Mouse (Mus musculus) CH12.LX (cell line): Measurements from ENCODE around the gene P3h2. TPM values are rescaled to one million over a fixed set of nuclear protein-coding genes. Genes with fewer than 3 reads are reported as not detected.

ENCODE experiments used
- DNase-seq: peaks from one replicate; pipeline ENCODE4 v3.0.0-alpha.2; 2013; ENCODE audit errors: extremely low read depth
- H3K27ac ChIP-seq: 2 replicates; pipeline ENCODE4 v1.5.1; 2012; ENCODE audit warnings: low read depth, mild to moderate bottlenecking, control low read depth, moderate library complexity; ENCODE audit not compliant: insufficient read depth
- H3K27me3 ChIP-seq: replicated peaks from 2 replicates; pipeline ENCODE3; 2012; ENCODE audit warnings: inconsistent platforms
- H3K36me3 ChIP-seq, 2 experiments: replicated peaks in 1 of 2; 2 replicates each; pipeline versions ENCODE3 to v1.6.1; 2012; ENCODE audit warnings: inconsistent platforms in 1 of 2, low read length in 1 of 2, mild to moderate bottlenecking in 1 of 2, mixed read lengths in 1 of 2, moderate library complexity in 1 of 2; ENCODE audit not compliant: control insufficient read depth in 1 of 2, insufficient read depth in 1 of 2
- H3K4me1 ChIP-seq, 2 experiments: 2 replicates each; pipeline ENCODE4 v1.6.1; 2012; ENCODE audit warnings: inconsistent platforms in 1 of 2, moderate library complexity in 1 of 2; ENCODE audit not compliant: insufficient read depth in 2 of 2, control insufficient read depth in 1 of 2
- H3K4me2 ChIP-seq: 2 replicates; pipeline ENCODE4 v1.6.1; 2012; ENCODE audit warnings: low read depth, mild to moderate bottlenecking, control low read depth; ENCODE audit not compliant: poor library complexity, insufficient read depth, severe bottlenecking
- H3K4me3 ChIP-seq, 3 experiments: fragments of 150-350 bp in 1 of 3; sonication (generic) in 1 of 3; replicated peaks in 1 of 3; 2 replicates each; pipeline versions ENCODE3 to v1.5.1; 2011 to 2012; ENCODE audit warnings: low read depth in 2 of 3, low read length in 2 of 3, mild to moderate bottlenecking in 2 of 3, moderate library complexity in 2 of 3, control low read depth in 1 of 3, improper control_type of control experiment in 1 of 3, inconsistent platforms in 1 of 3, mixed read lengths in 1 of 3; ENCODE audit not compliant: poor library complexity in 1 of 3
- H3K79me2 ChIP-seq: replicated peaks from 2 replicates; pipeline ENCODE4 v1.6.1; 2012; ENCODE audit warnings: mild to moderate bottlenecking, moderate library complexity; ENCODE audit not compliant: control insufficient read depth, poor library complexity, insufficient read depth, severe bottlenecking; ENCODE audit errors: extremely low read depth
- H3K9ac ChIP-seq: 2 replicates; pipeline ENCODE4 v1.6.1; 2012; ENCODE audit warnings: low read depth, mild to moderate bottlenecking, control low read depth, moderate library complexity; ENCODE audit not compliant: insufficient read depth
- H3K9me3 ChIP-seq: replicated peaks from 2 replicates; pipeline ENCODE3; 2012; ENCODE audit warnings: low read length, inconsistent platforms, mixed read lengths
- BHLHE40 ChIP-seq: IDR thresholded peaks from 2 replicates; pipeline ENCODE4 v1.6.1; 2011; ENCODE audit warnings: mild to moderate bottlenecking, low read depth, low read length, improper control_type of control experiment
- CTCF ChIP-seq, 2 experiments: IDR thresholded peaks in 1 of 2; conservative IDR thresholded peaks in 1 of 2; 2 replicates each; pipeline ENCODE4 v1.5.1; 2011 to 2012; ENCODE audit warnings: low read depth in 2 of 2, low read length in 2 of 2, improper control_type of control experiment in 1 of 2, inconsistent platforms in 1 of 2, mild to moderate bottlenecking in 1 of 2, moderate library complexity in 1 of 2
- ETS1 ChIP-seq: conservative IDR thresholded peaks from 2 replicates; pipeline ENCODE4 v1.6.1; 2012; ENCODE audit warnings: low read depth, mild to moderate bottlenecking, inconsistent platforms, low read length, improper control_type of control experiment, moderate library complexity
- GABPA ChIP-seq: IDR thresholded peaks from 2 replicates; pipeline ENCODE4 v1.6.1; 2012; ENCODE audit warnings: low read depth, low read length, improper control_type of control experiment, inconsistent platforms; ENCODE audit not compliant: insufficient replicate concordance
- HCFC1 ChIP-seq: IDR thresholded peaks from 2 replicates; pipeline ENCODE4 v1.6.1; 2012; ENCODE audit warnings: low read depth, mild to moderate bottlenecking, inconsistent platforms, low read length, improper control_type of control experiment
- JUN ChIP-seq: IDR thresholded peaks from 2 replicates; pipeline ENCODE4 v1.6.1; 2011; ENCODE audit warnings: low read depth, mild to moderate bottlenecking, low read length, improper control_type of control experiment, moderate library complexity; ENCODE audit not compliant: insufficient read depth
- KAT2A ChIP-seq: IDR thresholded peaks from 2 replicates; pipeline ENCODE4 v1.6.1; 2012; ENCODE audit warnings: low read length, improper control_type of control experiment, inconsistent platforms; ENCODE audit not compliant: insufficient replicate concordance
- MAFK ChIP-seq: IDR thresholded peaks from 2 replicates; pipeline ENCODE4 v1.6.1; 2011; ENCODE audit warnings: low read length, improper control_type of control experiment; ENCODE audit not compliant: insufficient replicate concordance
- MAX ChIP-seq: IDR thresholded peaks from 2 replicates; pipeline ENCODE4 v1.6.1; 2011; ENCODE audit warnings: low read length, improper control_type of control experiment
- MAZ ChIP-seq: IDR thresholded peaks from 2 replicates; pipeline ENCODE4 v1.6.1; 2012; ENCODE audit warnings: low read depth, mild to moderate bottlenecking, inconsistent platforms, low read length, improper control_type of control experiment, moderate library complexity
- MYC ChIP-seq: IDR thresholded peaks from 2 replicates; pipeline ENCODE4 v1.6.1; 2011; ENCODE audit warnings: low read depth, mild to moderate bottlenecking, improper control_type of control experiment, low read length
- NRF1 ChIP-seq: IDR thresholded peaks from 2 replicates; pipeline ENCODE4 v1.6.1; 2014; ENCODE audit warnings: low read depth, mild to moderate bottlenecking, inconsistent platforms, low read length, improper control_type of control experiment, moderate library complexity
- PAX5 ChIP-seq: IDR thresholded peaks from 2 replicates; pipeline ENCODE4 v1.6.1; 2012; ENCODE audit warnings: low read length, inconsistent platforms, mixed read lengths
- POLR2AphosphoS2 ChIP-seq: IDR thresholded peaks from 2 replicates; pipeline ENCODE4 v1.6.1; 2011; ENCODE audit warnings: low read depth, low read length, improper control_type of control experiment
- RAD21 ChIP-seq: IDR thresholded peaks from 2 replicates; pipeline ENCODE4 v1.6.1; 2011; ENCODE audit warnings: low read depth, mild to moderate bottlenecking, low read length, improper control_type of control experiment, moderate library complexity
- SMC3 ChIP-seq: IDR thresholded peaks from 2 replicates; pipeline ENCODE4 v1.6.1; 2011; ENCODE audit warnings: low read depth, low read length, improper control_type of control experiment
- TCF12 ChIP-seq: IDR thresholded peaks from 2 replicates; pipeline ENCODE4 v1.6.1; 2014; ENCODE audit warnings: low read depth, mild to moderate bottlenecking, inconsistent platforms, low read length, improper control_type of control experiment
- UBTF ChIP-seq: IDR thresholded peaks from 2 replicates; pipeline ENCODE4 v1.6.1; 2012; ENCODE audit warnings: low read depth, mild to moderate bottlenecking, inconsistent platforms, low read length, improper control_type of control experiment, moderate library complexity
- USF2 ChIP-seq: conservative IDR thresholded peaks from 2 replicates; pipeline ENCODE4 v1.6.1; 2011; ENCODE audit warnings: low read depth, low read length, improper control_type of control experiment
- ZC3H11A ChIP-seq: IDR thresholded peaks from 2 replicates; pipeline ENCODE4 v1.6.1; 2012; ENCODE audit warnings: low read depth, mild to moderate bottlenecking, inconsistent platforms, low read length, improper control_type of control experiment
- ZMIZ1 ChIP-seq: IDR thresholded peaks from 2 replicates; pipeline ENCODE4 v1.6.1; 2012; ENCODE audit warnings: low read depth, mild to moderate bottlenecking, inconsistent platforms, low read length, improper control_type of control experiment
- ZNF384 ChIP-seq: IDR thresholded peaks from 2 replicates; pipeline ENCODE4 v1.6.1; 2012; ENCODE audit warnings: low read depth, low read length, improper control_type of control experiment, inconsistent platforms
- dilution Hi-C: fragments of 300-500 bp; cut with MboI; formaldehyde crosslinking; loops from 2 replicates; pipeline ENCODE4 v1.14.3; 2020; ENCODE audit warnings: low sequenced_read_pairs; ENCODE audit not compliant: extremely low pct_unique_long_range_greater_than_20kb, extremely low pct_ligation_motif_present
- in situ Hi-C: fragments of 300-500 bp; cut with MboI; formaldehyde crosslinking; loops from 3 replicates; pipeline ENCODE4 v1.14.3; 2019; ENCODE audit warnings: low sequenced_read_pairs, low pct_ligation_motif_present, low pct_unique_long_range_greater_than_20kb, mixed read lengths
- polyA plus RNA-seq: library from polyadenylated mRNA; unstranded; fragments of >175 nt; gene quantifications from 2 replicates; pipeline ENCODE4 v1.2.1, GENCODE M21; 2012; ENCODE audit warnings: low read depth; ENCODE audit not compliant: insufficient read length
- total RNA-seq, 2 experiments: library from RNA; depleted of rRNA; stranded (reverse); fragments of 300-350 nt in 1 of 2; fragments of >200 nt in 1 of 2; gene quantifications; 2 replicates each; pipeline ENCODE4 v1.2.3; 2012 to 2014

The P3h2 gene
- total and polyA plus RNA-seq, 3 experiments = 0.08 to 0.73 (median 0.27) TPM

- TF ChIP-seq HCFC1 (no peak; the same call in 1 of the 2 replicates), ZNF384 (no peak), POLR2AphosphoS2 (no peak), KAT2A (no peak), BHLHE40 (peak; percentile 86), TCF12 (peak; percentile 84), UBTF (no peak), CTCF (conservative IDR thresholded peaks at IDR 0.05 in 1 of 2, IDR thresholded peaks at IDR 0.05 in 1 of 2; ENCODE audit: low read depth in 2 of 2, low read length in 2 of 2) (no peak), MAZ (peak; percentile 96), NRF1 (no peak), GABPA (no peak)
Measured at GRCm38 (mm10) chr16:25970193-25970592, 135.4 kb downstream of the P3h2 start (continued).

DNA sequence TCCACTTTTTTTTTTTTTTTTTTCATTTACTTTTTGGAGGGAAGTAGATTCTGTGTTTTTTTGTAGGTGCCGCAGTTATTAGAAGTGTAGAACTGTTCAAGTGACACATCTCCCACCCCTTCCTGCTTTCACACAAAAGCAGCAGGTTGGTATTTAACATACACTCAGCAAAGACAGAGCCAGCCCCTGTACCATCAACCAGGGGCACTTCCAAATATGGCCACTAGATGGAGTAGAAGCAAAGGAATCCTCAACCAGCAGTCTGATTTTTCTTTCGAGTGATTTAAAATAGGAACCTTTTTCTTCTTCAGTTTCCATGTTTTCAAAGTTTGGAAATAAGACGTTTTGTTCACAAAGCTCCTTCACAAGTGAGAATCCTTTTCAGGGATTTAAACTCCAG is 138.3 kb downstream of the P3h2 start:
- Histone ChIP-seq H3K4me1 (peaks cover 9 to 48% of the 10 kb centered on the region in 2 experiments), H3K79me2 (no peaks in the 10 kb centered on the region), H3K9ac (no peak overlapping the region), H3K27me3 (no peaks in the 10 kb centered on the region), H3K36me3 (no peaks in the 10 kb centered on the region), H3K4me2 (peak overlapping the region; percentile 31; the same call in 1 of the 2 replicates), H3K9me3 (no peaks in the 10 kb centered on the region), H3K27ac (no peak overlapping the region), H3K4me3 (no peak overlapping the region)
- in situ Hi-C loops = loop anchor here (5.0 to 25.0 kb wide), 2 partner anchors 235 to 545 kb away; no protein-coding TSS in a partner anchor
- TF ChIP-seq ZC3H11A = peak; percentile 1; the same call in 1 of the 2 replicates
- TF ChIP-seq ETS1 = no peak
- peak; percentile 97 to 99 for TF ChIP-seq CTCF (conservative IDR thresholded peaks at IDR 0.05 in 1 of 2, IDR thresholded peaks at IDR 0.05 in 1 of 2; ENCODE audit: low read depth in 2 of 2, low read length in 2 of 2)
- peak; percentile 33; the same call in 1 of the 2 replicates for TF ChIP-seq ZNF384
- TF ChIP-seq PAX5 = no peak
- no peak for TF ChIP-seq JUN
- TF ChIP-seq BHLHE40 = no peak
- no peak for TF ChIP-seq MAFK
- no peak for TF ChIP-seq KAT2A
- TF ChIP-seq SMC3 = peak; percentile 89
- no peak for TF ChIP-seq NRF1
- TF ChIP-seq MAX = no peak
- TF ChIP-seq ZMIZ1 = no peak
- TF ChIP-seq USF2 = peak; percentile 16; the same call in 1 of the 2 replicates
- TF ChIP-seq MYC = 0 out of 2 replicates have a peak, but pooled peaks have one; percentile 25
- peak; percentile 99 for TF ChIP-seq RAD21
- TF ChIP-seq POLR2AphosphoS2 = no peak
- TF ChIP-seq UBTF = no peak
- dilution Hi-C loops = no loop called here
- DNase-seq = peak; percentile 89
